Mouse (Mus musculus): ENCODE data around the gene Ccdc113. TPM values are rescaled to one million over a fixed set of nuclear protein-coding genes. Genes with fewer than 3 reads are reported as not detected.

The Ccdc113 gene
- total RNA-seq, 4 experiments from 2014 or later: 2.2 to 4.2 (median 3.4) TPM

DNA sequence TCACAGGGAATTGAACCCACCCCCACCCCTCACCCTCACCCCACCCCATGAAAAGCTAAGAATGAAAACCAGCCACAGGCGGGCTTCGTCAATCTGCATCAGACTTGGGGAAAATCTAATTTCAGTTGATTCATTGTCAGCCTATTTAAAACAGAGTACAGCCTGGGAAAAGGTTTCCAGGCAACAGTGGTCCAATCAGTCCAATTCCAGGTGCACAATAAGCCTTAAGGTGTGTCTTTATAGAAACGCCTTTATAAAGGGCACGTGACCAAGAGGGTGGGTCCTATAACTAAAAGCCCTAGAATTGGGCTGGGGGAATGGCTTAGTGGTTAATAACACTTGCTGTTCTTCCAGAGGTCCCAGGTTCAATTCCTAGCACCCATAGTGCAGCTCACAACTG is 1.7 kb upstream of the Ccdc113 start:
- no peak for DNase-seq (ENCODE audit: low spot score in 2 of 2)

DNA sequence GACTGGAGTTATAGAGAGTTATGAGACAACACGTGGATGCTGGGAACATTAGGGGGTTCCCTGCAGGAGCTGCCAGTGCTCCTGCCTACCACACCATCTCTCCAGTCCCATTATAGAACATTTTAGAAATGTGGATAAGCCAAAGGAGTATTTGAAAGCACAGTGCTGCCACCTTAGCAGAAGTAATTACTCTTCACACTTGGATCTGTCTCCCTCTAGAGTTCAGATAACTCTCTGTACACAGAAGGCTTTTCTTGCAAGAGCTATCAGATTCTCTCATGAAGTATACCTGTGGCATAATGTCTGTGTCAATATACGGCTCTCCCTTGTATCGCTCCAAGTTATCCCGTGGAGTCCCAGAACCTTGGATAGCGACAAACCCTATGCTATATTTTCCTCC is 5.6 kb downstream of the Ccdc113 start:
- no peak for DNase-seq (ENCODE audit: low spot score in 2 of 2)

DNA sequence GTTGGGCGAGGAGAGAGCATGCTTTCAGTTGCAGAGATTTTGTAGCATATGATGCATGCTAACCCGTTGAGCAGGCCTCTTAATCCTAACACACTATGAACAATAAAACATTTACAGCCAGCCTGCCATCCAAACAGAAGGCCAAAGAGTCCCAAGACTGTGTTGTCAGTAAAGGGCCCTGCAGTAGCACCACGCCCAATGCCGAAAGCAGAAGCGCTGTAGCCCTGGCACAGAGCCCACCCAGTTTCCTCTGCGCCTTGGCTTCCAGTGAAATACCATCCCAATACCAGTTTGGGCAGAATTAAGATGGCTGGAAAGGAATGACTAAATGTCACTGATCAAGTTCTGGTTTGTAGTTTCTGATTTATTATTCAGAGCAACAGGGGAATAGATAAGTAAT is 8.3 kb downstream of the Ccdc113 start:
- no peak for DNase-seq (ENCODE audit: low spot score in 2 of 2)

DNA sequence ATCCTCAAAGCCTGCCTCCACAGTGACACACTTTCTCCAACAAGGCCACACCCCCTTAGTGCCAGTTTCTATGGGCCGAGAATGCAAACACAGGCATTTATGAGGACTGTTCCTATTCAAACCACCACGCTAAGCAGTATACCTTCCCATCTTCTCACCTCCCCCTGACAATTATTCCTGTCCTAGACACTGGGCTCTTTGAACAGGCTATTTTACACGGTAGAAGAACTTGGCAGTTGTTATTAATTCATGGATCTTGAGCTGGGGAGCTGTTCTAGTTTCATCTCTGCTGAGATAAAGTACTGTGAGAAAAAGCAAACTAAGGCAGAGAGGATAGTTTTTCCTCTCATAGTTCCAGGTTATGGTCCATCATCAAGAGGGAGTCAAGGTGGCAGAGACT is 9.2 kb downstream of the Ccdc113 start:
- DNase-seq (ENCODE audit: low spot score in 2 of 2): no peak

DNA sequence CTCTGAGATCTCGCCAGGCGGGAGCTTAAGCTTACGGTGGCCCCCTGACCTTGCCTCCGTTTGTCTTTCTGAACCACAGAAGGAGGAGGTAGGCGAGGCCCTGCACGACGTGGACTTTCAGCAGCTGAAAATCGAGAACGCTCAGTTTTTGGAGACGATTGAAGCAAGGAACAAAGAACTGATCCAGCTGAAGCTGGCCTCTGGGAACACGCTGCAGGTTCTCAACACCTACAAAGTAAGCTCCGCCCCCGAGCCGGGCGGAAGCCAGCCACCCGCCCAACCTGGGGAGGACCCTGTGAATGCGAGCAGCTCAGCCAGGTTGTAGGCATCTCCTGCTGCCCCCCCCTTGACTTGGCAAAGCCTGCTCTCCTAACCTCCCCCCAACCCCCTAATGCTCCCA is 11.9 kb downstream of the Ccdc113 start:
- no peak for DNase-seq (ENCODE audit: low spot score in 2 of 2)

DNA sequence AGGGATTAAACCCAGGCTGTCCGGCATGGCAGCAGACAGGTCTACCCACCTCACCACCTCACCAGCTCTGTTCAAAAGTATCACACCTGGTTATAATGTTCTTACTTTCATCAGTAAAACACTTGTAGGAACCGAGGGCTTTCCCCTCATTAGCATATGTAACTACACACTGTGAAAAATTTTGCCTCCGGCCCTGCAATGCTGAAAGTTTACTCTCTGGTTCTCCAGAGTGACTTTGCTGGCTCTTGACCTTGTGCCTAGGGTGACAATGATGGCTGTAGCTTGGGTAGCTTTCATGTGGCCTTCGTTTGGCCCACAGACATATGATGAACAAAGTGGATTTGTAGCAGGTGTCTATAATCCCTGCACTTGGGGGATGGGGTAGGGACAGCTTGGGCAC is 13.1 kb downstream of the Ccdc113 start:
- no peak for DNase-seq (ENCODE audit: low spot score in 2 of 2)

DNA sequence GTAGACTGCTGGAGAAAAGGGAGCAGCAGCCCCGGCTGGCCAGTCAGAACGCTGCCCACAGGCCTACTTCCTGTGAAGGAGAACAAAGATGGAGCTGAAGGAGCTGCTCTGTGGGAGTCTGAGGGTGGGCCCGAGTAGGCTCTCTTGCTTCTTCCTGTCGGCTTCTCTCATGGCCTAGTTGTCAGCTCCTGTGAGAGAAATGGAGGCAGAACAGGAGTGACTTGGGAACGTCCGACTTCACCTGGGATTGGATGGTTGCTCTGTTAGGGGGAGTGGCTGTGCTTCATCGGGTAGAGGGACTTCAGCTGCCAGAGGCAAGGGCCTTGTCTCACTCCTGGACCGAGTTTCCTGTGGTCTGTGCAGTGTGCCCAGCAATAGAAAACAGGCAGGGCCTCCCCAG is 14.0 kb downstream of the Ccdc113 start:
- DNase-seq (ENCODE audit: low spot score in 2 of 2): no peak

DNA sequence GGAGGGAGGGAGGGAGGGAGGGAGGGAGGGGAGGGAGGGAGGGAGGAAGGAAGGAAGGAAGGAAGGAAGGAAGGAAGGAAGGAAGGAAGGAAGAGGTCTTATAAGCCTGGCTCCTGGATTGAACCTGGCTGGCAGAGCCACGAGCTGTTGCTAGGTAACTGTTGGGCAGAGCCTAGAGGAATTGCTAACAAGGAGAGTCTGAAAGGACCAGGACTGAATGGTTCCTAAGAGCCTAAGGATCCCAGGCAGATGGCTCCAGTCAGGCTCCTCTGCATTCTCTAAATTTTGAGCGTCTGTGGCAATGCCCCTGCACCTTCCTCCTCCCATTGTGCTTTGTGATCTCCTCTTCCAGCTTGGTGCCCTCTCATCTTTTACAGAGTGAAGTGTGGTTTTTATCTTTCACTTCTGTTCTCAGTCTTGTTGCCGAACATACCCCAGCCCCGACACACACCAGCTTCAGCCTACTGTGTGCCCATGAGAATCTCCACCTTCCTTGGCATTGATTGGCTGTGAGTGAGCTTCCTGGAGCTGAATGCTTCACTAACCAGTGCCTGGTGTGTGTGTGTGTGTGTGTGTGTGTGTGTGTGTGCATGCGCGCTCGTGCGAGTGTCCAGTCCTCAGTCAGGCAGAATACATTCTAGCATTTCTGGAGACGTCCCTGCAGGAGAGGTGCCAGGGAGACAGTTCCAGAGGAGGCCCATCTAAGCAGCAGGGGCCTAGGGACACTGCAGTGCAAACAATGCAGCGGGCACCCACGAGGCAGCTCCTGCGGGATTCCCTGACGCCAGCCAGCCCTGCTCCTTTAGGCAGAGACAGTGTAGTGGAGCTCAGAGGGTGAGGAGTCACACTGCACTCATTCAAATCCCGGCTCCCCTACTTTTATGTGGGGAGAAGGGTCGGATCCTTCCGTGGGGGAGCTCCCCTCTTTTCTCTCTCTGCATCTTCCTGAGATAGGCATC is 16.3 kb downstream of the Ccdc113 start:
- DNase-seq (ENCODE audit: low spot score in 2 of 2): no peak

DNA sequence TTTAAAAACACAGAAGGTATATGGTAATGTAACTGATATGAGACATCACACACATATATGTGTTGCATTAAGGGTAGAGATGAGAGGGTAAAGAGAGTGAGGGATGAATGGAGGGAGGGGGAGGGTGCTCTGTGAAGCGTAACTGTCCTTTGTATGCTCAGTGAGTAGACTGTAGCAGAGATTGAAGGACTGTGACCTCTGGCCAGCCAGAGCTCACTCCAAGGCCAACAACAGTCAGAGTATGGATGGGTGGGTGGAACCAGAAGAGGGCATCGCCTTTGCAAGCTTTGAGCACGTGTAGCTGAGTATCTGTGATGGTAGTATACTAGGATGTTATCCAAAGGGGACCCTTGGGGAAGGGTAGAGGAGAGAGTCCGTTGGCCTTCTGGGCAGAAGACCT is 17.7 kb downstream of the Ccdc113 start:
- DNase-seq (ENCODE audit: low spot score in 2 of 2): no peak

DNA sequence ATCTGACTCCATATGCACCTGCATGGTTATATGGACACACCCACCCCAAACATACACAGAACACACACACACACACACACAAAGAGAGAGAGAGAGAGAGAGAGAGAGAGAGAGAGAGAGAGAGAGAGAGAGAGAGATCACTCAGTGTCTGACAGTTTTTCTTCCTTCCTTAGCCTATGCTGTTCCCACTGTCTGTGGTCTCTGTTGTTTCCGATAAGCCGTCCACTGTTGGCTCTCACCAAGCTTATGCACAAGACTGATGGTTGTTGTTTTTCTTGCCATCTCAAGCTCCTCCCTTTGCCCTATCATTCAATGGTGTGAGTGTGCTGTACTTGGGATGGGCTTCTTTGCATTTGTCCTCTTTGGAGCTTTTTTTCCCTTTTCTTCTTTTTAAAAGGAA is 22.1 kb downstream of the Ccdc113 start:
- DNase-seq (ENCODE audit: low spot score in 2 of 2): no peak

DNA sequence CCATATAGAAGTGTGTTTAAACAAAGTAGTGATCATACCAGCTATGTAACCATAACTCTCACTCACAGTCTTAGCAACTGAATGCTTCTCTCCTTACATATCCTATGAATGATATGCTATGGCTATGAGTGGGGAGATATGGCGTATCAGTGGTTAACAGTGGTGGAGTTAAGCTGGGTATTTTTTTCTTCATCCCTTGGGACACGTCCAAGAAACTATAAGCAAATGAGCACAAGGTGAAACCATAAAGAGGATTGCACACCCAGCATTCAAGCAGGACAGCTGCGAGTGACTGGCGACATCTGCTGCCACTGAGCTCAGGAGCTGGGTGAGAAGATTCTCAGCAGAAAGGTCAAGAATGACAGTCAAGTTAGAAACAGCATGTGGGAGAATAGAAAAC is 32.3 kb downstream of the Ccdc113 start:
- no peak for DNase-seq (ENCODE audit: low spot score in 2 of 2)

DNA sequence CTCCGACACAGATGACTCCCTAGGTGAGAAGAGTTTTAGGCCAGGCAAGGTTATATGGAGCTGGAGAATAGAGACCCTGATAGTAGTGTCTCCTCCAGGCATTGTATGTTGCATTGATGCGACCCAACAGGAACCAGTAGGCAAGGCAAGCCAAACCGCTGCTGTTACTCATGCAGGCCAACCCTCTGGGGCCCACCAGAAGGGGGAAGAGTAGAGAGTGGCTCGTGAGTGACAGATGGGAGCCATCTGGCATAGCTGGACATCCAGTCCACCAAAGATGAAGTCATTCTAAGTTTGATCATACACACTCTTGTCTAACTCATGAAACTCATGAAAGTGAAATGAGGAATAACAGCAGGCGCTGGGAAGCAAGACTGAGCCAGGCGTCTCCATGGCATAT is 32.9 kb downstream of the Ccdc113 start:
- no peak for DNase-seq (ENCODE audit: low spot score in 2 of 2)

DNA sequence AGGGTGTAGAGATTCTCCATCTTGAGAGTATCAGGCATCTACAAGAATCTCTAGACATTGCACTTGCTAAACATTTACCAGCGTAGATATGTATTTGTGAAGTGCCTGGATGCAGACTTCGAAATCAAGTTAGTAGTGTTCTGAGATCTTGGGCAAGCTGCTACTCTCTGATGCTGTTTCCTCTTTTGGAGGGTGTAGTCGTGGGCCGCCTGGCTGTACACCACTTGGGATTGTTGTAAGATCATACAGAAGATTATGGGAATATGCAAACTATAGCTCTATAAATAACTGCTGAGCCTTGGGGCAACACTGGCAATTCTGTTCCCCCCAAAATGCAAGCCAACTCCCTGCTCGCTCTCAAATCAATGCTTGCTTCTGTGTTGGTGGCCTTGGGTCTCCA is 39.3 kb downstream of the Ccdc113 start:
- no peak for DNase-seq (ENCODE audit: low spot score in 2 of 2)

DNA sequence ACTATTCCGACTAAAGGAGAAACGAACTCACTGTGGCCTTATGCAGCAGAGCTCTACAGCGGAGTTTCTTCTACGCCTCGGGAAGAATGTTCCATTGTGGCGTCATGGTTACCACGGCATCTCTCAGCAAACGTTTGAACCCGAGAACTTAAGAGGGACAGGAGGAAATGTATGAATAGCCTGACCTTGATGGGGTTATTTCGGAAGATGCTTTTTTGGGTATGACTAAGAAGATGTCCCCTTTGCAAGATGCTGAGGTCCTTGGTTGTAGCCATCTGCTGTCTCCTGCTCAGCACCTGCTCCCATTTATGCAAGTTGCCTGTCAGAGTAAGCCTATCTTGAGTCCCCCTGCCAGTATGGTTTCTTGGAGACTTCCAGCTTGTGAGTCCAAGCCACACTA is 42.4 kb downstream of the Ccdc113 start, which contains the start of gene Prss54:
TSS of gene Prss54 (minus strand) at position 101 of the 400 bp plus-strand sequence.
- no peak for DNase-seq (ENCODE audit: low spot score in 2 of 2)

DNA sequence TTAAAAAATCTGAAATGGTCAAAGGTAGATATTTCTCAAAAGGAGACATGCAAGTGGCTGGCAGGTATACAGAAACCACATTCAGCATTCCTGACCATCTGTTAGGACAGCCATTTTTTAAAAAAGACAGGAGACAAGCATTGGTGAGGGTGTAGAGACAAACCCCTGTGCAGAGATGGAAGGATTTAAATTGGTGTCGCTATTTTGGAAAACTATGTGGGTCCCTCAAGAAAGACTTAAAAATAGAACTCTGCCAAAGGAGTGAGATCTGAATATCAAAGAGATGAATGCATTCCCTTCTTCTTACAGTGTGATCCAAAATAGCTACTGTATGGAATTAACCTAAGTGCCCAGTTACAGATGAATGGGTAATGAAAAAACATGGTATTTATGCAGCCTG is 53.5 kb downstream of the Ccdc113 start:
- no peak for DNase-seq (ENCODE audit: low spot score in 2 of 2)

DNA sequence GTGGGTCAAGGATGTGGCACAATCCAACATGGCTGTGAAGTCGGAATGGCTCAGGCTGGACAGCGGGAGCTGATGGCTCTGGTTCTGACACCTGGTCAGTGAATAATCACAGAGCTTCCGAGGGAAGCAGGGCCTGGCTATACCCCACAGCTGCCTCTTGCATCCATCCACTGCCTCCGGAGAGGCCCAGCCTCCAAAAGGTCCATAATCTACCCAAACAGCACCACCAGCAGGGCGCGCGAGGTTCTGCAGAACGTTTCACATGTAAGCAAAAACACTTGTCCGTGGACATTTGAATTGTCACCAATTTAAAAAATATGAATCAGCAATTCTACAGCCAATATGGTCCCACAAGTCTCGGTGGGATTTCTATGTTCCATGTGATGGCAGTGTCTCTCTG is 55.4 kb downstream of the Ccdc113 start:
- no peak for DNase-seq (ENCODE audit: low spot score in 2 of 2)

DNA sequence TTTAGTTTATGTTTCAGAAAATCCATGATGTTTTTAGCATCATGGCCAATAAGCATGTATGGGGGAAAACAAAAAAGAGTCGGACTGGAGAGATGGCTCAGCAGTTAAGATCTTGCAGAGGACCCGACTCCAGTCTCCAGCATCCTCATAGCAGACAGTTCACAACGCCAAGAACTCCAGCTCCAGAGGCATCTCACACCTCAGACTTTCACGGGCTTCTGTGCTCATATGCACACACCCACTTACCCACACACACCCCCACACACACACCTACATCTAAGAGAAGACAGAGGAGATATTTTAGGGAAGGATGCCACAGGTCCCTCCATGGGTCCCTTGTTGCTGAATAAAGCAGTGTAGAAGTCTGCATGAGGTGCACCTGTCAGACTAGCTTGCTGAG is 56.7 kb downstream of the Ccdc113 start:
- no peak for DNase-seq (ENCODE audit: low spot score in 2 of 2)

DNA sequence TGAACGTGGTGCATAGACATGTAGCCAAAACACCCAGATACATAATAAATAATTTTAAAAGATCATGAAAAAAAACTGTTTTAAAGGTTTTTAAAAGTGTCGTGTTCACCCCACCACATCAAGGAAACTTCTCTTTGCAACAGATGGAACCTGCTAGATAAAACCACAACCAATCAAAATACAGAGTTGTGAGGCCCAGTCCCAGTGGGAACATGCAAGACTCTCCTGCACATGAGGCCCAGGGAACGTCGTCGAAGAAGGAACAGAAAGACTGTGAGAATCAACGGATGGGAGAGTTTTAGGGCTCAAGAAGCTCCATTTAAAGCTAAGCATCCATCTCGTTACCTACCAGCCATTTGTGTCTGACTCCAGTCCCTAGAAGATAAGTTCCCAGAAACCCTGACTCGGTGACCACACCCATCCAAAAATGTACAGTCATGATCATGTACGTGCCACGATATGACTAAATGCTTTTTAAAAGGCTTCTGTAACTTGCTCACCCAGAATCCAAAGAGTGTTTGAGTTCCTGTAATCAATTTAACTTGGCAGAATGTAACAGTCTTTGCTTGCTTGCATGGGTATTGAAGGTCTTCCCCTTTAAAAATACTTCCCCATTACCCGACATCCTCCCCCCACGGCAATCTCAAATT is 58.4 kb downstream of the Ccdc113 start:
- DNase-seq (ENCODE audit: low spot score in 2 of 2): no peak

DNA sequence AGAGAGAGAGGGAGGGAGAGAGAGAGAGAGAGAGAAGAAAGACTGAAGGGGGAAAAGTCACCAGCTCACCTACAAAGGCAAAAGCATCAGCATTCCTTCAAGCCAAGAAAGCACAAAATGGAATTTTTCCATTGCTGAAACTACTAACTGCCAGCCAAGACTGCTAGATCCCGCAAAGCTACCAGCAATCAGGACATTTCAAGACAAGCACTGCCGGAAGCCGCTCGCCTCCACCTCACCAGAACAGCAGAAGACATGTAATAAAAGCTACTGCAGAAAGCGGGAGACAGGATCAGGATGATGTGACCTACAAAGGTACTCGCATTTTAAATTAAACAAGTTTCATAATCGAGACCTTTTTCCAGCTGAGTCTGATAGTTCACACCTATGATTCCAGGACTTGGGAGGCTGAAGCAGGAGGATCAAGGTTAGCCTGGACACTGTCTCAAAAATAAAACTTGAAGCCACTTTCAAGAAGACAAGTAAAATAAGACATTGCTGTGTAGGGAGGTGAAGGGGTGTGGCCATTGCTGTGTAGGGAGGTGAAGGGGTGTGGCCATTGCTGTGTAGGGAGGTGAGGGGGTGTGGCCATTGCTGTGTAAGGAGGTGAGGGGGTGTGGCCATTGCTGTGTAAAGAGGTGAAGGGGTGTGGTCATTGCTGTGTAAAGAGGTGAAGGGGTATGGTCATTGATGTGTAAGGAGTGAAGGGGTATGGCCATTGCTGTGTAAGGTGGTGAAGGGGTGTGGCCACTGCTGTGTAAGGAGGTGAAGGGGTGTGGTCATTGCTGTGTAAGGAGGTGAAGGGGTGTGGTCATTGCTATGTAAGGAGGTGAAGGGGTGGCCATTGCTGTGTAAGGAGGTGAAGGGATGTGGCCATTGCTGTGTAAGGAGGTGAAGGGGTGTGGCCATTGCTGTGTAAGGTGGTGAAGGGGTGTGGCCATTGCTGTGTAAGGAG is 59.8 kb downstream of the Ccdc113 start:
- DNase-seq (ENCODE audit: low spot score in 2 of 2): no peak

DNA sequence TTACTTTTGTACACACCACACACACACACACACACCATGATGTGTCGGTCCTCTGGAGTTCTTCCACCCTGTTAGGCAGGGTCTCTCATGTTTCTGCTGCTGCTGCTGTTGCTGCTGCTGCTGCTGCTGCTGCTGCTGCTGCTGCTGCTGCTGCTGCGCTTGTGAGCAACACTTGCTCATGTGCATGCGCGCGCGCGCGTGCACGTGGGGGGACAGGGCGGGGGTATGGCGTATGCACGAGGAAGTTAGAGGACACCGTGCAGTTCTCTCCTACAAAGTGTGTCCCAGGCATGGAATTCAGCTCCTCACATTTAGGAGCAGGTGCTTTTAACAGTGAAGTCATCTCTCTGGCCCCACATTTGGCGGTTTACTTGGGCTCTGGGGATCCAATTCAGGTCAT is 61.2 kb downstream of the Ccdc113 start:
- no peak for DNase-seq (ENCODE audit: low spot score in 2 of 2)

DNA sequence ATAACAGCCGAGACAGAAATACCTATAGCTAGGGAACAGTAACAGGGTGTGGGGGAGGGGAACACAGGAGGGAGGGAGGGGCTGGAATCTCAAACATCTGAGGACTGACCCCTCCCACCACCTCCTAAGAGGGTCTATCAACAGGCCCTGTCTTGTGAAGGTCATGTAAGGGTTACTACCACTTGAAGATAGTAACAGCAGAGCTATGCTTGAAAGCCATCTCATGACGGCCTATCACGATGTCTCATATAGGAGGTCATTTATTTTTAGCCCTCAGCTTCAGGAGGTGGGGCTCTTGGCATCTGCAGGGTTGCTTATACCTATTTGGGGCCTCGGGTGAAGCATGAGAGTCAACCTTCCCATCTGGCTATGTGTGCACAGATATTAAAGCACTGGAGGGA is 63.0 kb downstream of the Ccdc113 start:
- no peak for DNase-seq (ENCODE audit: low spot score in 2 of 2)

DNA sequence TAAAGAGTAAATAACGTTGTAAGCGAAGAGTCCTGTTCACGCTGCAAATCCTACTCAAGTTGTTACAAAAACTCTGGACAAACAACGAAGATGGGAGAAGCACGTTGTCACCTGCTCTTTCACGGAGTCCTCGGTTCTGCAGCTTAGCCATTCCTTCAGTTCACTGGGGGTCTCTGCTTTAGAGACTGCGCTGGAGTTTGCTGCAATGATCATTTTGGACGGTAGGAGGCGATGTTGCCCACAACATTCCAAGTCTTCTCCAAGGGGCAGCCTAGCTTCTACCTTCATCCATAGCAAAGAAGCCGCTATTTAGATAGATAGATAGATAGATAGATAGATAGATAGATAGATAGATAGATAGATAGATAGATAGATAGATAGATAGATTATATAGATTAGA is 66.0 kb downstream of the Ccdc113 start:
- peak in 1 of 2 experiments; percentile 77 for DNase-seq (ENCODE audit: low spot score in 2 of 2)
